Mouse (Mus musculus): Measurements from ENCODE around the gene Gpn3. TPM values are rescaled to one million over a fixed set of nuclear protein-coding genes. Genes with fewer than 3 reads are reported as not detected.

Gene Gpn3
- polyA plus RNA-seq, 1 experiment from 2014 or later, result 102 TPM

DNA sequence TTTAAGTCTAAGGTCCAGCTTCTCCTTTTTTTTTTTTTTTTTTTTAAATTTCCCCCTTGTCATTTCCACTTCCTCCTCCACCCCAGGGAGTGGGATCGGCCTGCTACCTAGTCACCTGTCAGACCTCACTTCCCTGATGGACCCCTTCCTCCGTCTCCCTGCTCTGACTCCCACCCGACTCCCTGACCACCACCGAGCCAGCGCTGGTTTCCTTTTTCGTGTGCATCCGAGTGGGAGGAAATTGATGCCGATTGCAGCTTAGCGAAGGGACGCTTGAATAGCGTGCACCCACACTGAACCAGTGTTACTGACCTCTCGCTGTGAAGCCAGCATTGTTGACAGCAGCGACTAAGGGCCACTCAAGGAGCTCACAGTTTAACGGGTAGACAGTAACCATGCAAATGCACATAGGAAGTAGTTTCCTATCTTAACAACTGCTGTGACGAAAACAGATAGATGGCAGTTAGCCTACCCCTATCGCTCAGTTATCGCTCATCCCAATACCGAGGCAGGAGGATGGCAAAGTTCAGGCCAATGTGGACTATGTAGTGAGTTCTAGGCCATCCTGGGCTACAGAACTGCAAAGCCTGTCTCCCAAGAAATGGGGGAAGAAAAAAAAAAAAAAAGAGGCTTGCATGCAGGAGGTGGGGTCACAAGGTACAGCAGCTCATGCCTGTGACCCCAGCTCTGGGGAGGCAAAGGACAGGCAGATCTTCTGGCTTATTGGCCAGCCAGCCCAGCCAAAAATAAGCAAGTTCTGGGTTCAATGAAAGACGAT lies 20.7 kb downstream of the Gpn3 start:
- 18% methylated on average over 19 of the region's 19 CpGs for WGBS
- Histone ChIP-seq H3K36me3 (peaks cover 19% of the 10 kb centered on the region), H3K27ac (peak overlapping the region; percentile 86), H3K4me1 (peaks cover 9% of the 10 kb centered on the region), H3K9me3 (replicated peaks) (no peaks in the 10 kb centered on the region), H3K4me3 (peak overlapping the region; percentile 81), H3K27me3 (ENCODE audit: low read depth, poor library complexity, severe bottlenecking) (no peaks in the 10 kb centered on the region)
- no peak for DNase-seq (ENCODE audit: low spot score)

DNA sequence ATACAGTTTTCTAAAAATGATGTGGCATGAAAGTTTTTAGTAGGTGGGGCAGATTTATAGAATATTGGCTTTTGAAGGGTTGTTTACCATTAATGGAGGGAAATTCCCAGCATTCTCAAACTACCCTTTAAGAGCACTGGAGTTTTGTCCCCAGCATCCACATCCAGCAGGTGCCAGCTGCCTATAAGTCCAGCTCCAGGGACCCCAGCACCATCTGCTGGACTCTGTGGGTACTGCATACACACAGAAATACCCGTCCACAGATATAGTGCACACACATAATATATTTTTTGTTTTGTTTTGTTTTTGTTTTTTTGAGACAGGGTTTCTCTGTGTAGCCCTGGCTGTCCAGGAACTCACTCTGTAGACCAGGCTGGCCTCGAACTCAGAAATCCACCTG lies 22.2 kb downstream of the Gpn3 start:
- Histone ChIP-seq H3K36me3 (peaks cover 31% of the 10 kb centered on the region), H3K9me3 (replicated peaks) (no peaks in the 10 kb centered on the region), H3K4me1 (peaks cover 9% of the 10 kb centered on the region), H3K27me3 (ENCODE audit: low read depth, poor library complexity, severe bottlenecking) (no peaks in the 10 kb centered on the region), H3K27ac (no peak overlapping the region), H3K4me3 (no peak overlapping the region)
- DNase-seq (ENCODE audit: low spot score), result peak; percentile 79
- 64% methylated on average over 2 of the region's 2 CpGs for WGBS

DNA sequence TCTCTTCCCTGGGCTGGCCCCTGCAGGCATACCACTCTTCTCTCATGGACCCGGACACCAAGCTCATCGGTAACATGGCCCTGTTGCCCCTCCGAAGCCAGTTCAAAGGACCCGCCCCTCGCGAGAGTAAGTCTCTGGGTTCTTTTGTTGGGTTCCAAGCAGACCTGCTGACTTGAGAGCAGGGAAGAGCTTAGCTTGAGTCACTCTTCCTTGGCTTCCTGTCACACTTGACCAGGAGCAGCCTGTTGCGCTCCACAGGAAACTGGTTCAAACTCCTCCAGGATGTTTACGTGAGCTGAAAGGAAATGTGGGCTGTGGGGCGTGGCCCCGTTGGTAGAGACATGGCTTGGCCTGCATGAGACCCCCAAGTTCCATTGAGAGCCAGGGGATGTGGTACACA lies 25.1 kb downstream of the Gpn3 start:
- no peak overlapping the region for H3K27ac ChIP-seq
- H3K9me3 ChIP-seq (replicated peaks), result no peaks in the 10 kb centered on the region
- H3K4me1 ChIP-seq, result peaks cover 9% of the 10 kb centered on the region
- peaks cover 57% of the 10 kb centered on the region for H3K36me3 ChIP-seq
- no peak overlapping the region for H3K4me3 ChIP-seq
- 91% methylated on average over 10 of the region's 10 CpGs for WGBS
- DNase-seq (ENCODE audit: low spot score), result no peak
- no peaks in the 10 kb centered on the region for H3K27me3 ChIP-seq (ENCODE audit: low read depth, poor library complexity, severe bottlenecking)

DNA sequence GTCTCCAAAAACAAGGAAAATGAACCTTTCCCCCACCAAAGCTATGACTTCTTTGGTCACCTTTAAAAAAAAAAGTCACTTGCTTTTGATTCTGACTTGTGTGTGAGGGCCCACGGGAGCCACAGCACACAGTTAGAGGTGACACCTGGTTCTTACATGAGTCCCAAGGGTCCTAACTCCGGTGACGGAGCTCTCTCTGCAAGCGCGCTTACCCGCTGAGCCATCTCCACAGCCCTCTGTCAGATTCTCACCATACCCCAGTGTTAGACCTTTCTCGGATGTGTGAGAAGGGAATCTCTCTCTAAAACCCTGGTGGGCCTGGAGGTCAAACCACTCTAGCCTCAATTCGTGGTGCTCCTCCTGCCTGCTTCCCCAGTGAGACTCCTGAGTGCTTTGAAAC lies 25.8 kb downstream of the Gpn3 start:
- no peak overlapping the region for H3K27ac ChIP-seq
- H3K9me3 ChIP-seq (replicated peaks), result no peaks in the 10 kb centered on the region
- DNase-seq (ENCODE audit: low spot score), result no peak
- WGBS, result 90% methylated on average over 8 of the region's 8 CpGs
- H3K36me3 ChIP-seq, result peaks cover 64% of the 10 kb centered on the region
- peaks cover 6% of the 10 kb centered on the region for H3K4me1 ChIP-seq
- no peak overlapping the region for H3K4me3 ChIP-seq
- no peaks in the 10 kb centered on the region for H3K27me3 ChIP-seq (ENCODE audit: low read depth, poor library complexity, severe bottlenecking)

DNA sequence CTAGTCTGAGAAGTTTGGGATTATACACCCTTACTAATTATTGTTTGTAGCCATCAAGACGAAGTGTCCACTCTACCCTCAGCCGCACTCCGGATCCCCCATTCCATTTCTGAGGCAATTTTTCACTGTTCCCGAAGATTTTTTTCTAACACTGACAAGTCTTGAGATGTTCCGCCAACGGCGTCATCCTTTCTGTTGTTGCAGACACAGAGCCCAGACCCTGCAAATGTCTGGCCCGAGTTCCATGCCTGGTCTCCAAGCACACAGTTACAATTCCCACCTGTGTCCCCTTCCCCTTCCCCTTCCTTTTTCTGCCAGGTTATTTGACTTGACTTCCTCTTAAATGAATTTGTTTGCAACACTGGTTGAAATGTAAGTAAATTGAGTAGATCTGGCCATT lies 28.2 kb downstream of the Gpn3 start:
- H3K9me3 ChIP-seq (replicated peaks), result no peaks in the 10 kb centered on the region
- no peaks in the 10 kb centered on the region for H3K27me3 ChIP-seq (ENCODE audit: low read depth, poor library complexity, severe bottlenecking)
- WGBS, result 95% methylated on average over 8 of the region's 8 CpGs
- H3K27ac ChIP-seq, result no peak overlapping the region
- no peaks in the 10 kb centered on the region for H3K4me1 ChIP-seq
- H3K36me3 ChIP-seq, result peaks cover 82% of the 10 kb centered on the region
- H3K4me3 ChIP-seq, result no peak overlapping the region
- DNase-seq (ENCODE audit: low spot score), result no peak

DNA sequence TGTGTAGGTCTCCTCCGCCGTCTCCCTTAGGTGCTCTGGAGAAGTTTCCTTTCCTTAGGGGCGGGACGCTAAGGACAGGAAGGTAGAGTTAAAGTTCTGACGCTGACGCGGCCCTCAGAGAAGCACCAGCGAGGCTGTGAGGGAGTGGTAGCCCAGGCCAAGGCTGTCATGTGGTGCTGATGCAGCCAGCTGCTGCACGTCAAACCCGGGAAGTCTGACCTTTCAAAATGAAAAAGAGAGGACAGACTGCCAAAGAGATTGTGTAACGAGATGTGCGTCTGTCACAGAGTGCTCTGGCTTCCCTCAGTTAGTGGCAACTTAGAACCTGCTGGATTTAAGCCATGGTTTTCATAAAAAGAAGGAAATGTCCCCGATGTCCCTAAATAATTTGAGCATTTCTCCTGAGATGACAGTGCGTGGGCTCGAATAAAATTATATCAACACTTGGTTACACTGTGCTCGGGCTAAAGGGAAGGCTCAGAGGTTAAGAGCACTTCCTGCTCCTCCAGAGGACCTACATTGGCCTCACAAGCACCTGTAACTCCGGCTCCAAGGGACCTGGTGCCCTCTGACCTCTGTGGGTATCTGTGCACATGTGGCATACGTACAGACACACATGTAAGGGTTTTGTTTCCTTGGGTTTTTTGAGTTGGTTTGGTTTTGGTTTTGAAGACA lies 29.1 kb downstream of the Gpn3 start:
- no peak overlapping the region for H3K27ac ChIP-seq
- H3K4me3 ChIP-seq, result no peak overlapping the region
- no peaks in the 10 kb centered on the region for H3K27me3 ChIP-seq (ENCODE audit: low read depth, poor library complexity, severe bottlenecking)
- H3K36me3 ChIP-seq, result peaks cover 88% of the 10 kb centered on the region
- no peak for DNase-seq (ENCODE audit: low spot score)
- no peaks in the 10 kb centered on the region for H3K9me3 ChIP-seq (replicated peaks)
- H3K4me1 ChIP-seq, result no peaks in the 10 kb centered on the region
- 87% methylated on average over 18 of the region's 18 CpGs for WGBS

DNA sequence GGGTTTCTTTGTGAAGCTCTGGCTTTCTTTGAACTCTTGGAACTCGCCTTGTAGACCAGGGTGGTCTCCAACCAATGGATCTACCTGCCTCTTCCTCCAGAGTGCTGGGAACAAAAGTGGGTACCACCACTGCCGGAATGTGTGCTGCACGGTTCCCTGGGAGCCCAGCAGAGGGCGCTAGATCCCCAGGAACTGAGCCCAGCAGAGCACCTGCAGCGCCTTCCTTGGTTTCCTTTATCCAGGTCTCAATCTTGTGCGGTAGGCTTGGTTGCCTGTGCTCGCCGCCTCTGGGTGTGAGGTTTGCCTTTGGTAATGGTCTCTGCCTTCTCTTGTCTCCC lies 29.6 kb downstream of the Gpn3 start:
- peak; percentile 85 for DNase-seq (ENCODE audit: low spot score)
- Histone ChIP-seq H3K4me1 (no peaks in the 10 kb centered on the region), H3K9me3 (replicated peaks) (no peaks in the 10 kb centered on the region), H3K27ac (no peak overlapping the region), H3K4me3 (no peak overlapping the region), H3K36me3 (peaks cover 93% of the 10 kb centered on the region), H3K27me3 (ENCODE audit: low read depth, poor library complexity, severe bottlenecking) (no peaks in the 10 kb centered on the region)
- WGBS, result 24% methylated on average over 8 of the region's 8 CpGs

DNA sequence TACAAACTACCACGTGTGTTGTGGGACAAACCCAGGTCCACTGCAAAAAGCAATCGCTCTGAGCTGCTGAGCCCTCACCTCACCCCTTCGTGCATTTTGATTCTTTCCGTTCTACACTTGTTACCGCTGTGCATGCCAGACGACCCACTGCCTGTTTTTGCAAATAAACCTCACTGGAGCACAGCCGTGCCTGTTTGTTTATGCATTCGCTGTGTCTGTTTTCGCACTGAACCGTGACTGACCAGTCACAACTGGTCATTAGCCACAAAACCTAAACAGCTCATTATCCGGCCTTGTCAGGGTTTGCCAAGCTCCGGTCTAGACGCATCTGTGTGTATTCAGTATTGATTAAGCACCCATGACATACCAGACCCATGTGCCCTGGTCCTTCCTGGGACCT lies 30.5 kb downstream of the Gpn3 start:
- 77% methylated on average over 13 of the region's 13 CpGs for WGBS
- H3K9me3 ChIP-seq (replicated peaks), result no peaks in the 10 kb centered on the region
- H3K27ac ChIP-seq, result no peak overlapping the region
- H3K4me1 ChIP-seq, result no peaks in the 10 kb centered on the region
- no peaks in the 10 kb centered on the region for H3K27me3 ChIP-seq (ENCODE audit: low read depth, poor library complexity, severe bottlenecking)
- H3K4me3 ChIP-seq, result no peak overlapping the region
- peaks cover 94% of the 10 kb centered on the region for H3K36me3 ChIP-seq
- DNase-seq (ENCODE audit: low spot score), result no peak

DNA sequence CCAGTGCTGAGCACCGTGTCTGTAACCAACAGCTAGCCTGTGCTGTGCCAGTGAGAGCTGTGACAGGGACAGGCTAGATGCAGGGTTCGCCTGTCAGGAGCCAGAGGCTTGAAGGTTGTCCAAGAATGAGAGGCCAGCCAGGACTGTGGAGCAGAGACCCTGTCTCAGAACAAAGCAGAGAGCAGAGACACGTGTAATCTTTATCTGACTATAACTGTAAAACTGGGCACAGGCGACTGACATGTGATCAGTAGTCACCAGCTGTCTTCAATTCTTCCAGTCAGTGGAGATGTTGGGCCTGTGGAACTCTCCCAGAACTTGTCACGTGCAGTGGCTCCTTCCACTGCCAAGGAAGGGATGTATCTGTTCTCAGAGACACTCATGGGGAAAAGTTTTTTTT lies 31.1 kb downstream of the Gpn3 start:
- H3K4me3 ChIP-seq, result no peak overlapping the region
- no peaks in the 10 kb centered on the region for H3K4me1 ChIP-seq
- 89% methylated on average over 5 of the region's 5 CpGs for WGBS
- H3K9me3 ChIP-seq (replicated peaks), result no peaks in the 10 kb centered on the region
- no peaks in the 10 kb centered on the region for H3K27me3 ChIP-seq (ENCODE audit: low read depth, poor library complexity, severe bottlenecking)
- no peak for DNase-seq (ENCODE audit: low spot score)
- no peak overlapping the region for H3K27ac ChIP-seq
- peaks cover 94% of the 10 kb centered on the region for H3K36me3 ChIP-seq

DNA sequence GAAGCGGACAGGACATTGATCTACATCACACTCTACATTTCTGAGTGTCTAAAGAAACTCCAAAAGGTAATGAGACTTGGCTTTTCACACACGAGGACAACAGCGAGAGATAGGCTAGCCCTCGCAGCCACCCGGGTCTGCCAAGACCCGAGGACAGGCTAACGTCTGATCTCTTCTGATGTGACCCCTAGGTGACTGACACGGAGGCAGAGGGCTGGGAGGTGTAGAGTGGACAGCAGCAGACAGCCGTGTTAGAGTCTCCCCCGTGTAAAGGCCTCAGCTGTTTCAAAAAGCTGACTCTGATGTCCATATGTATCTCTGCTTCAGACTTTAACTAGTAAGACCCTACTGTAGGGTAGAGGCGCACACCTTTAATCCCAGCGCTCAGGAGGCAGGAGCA lies 31.7 kb downstream of the Gpn3 start:
- Histone ChIP-seq H3K27me3 (ENCODE audit: low read depth, poor library complexity, severe bottlenecking) (no peaks in the 10 kb centered on the region), H3K36me3 (peaks cover 90% of the 10 kb centered on the region), H3K4me1 (no peaks in the 10 kb centered on the region), H3K27ac (no peak overlapping the region), H3K4me3 (no peak overlapping the region), H3K9me3 (replicated peaks) (no peaks in the 10 kb centered on the region)
- no peak for DNase-seq (ENCODE audit: low spot score)
- 92% methylated on average over 12 of the region's 12 CpGs for WGBS

DNA sequence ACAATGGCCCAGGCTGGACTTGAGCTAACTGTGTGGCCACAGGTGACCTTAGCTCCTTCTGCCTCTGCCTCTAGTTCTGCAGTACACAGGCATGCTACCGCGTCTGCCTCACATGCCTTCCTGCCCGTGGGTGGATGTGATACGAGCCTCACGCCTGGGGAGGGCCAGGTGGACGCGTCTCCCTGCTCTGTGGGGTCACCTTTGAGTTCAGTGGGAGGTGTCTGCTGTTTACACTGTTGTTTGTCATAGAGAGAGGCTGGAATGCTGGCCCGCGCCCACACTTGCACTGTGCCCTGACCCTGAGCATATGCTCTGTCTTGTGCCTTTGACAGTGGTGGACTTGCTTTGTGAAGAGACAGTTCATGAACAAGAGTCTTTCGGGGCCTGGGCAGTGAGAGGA lies 33.9 kb downstream of the Gpn3 start:
- H3K9me3 ChIP-seq (replicated peaks), result no peaks in the 10 kb centered on the region
- H3K4me1 ChIP-seq, result no peaks in the 10 kb centered on the region
- no peak for DNase-seq (ENCODE audit: low spot score)
- no peak overlapping the region for H3K27ac ChIP-seq
- no peaks in the 10 kb centered on the region for H3K27me3 ChIP-seq (ENCODE audit: low read depth, poor library complexity, severe bottlenecking)
- H3K36me3 ChIP-seq, result peaks cover 83% of the 10 kb centered on the region
- 95% methylated on average over 10 of the region's 10 CpGs for WGBS
- H3K4me3 ChIP-seq, result no peak overlapping the region

DNA sequence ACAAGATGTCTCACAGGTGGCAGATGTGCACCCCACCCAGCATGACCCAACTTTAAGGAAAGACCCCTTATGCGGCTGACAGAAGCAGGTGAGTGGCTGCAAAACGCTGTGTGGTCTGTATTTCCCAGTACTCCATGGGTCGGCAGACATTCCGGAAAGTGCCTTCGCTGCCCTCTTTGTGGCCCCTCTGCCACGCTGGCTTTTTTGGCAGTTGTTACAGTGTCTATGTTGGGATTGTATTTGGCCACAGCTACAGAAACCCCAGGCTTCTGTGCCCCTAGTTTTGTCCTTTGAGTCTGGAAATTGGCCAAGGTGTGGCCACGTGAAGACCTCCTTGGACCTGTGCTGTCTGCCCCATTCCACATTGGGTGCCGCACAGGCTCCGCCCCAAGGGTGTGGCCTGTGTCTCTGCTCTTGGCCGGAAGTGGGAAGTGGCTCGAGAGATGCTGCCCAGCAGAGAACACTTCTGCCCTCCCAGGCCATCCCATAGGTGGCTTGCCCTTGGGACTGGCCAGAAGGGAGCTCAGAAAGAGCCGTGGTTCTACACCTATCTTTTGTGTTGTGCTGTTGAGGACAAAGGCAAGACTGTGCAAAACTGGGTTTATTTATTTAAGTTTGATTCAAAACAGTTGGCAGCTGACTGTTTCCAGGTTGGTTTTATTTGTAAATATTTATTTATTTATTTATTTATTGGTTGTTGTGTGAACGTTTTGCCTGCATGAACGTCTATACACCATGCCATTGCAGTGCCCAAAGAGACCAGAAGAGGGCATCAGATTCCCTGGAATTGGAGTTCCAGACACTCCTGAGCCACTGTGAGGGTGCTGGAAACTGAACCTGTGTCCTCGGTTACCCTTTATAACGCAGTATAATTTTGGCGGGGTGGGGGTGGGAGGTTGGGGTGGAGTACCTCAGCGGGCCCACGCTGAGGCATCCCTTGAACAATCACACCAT lies 38.3 kb downstream of the Gpn3 start:
- Histone ChIP-seq H3K27me3 (ENCODE audit: low read depth, poor library complexity, severe bottlenecking) (no peaks in the 10 kb centered on the region), H3K9me3 (replicated peaks) (no peaks in the 10 kb centered on the region), H3K4me3 (no peak overlapping the region), H3K27ac (no peak overlapping the region), H3K4me1 (no peaks in the 10 kb centered on the region), H3K36me3 (peaks cover 42% of the 10 kb centered on the region)
- DNase-seq (ENCODE audit: low spot score), result no peak
- WGBS, result 85% methylated on average over 19 of the region's 19 CpGs

DNA sequence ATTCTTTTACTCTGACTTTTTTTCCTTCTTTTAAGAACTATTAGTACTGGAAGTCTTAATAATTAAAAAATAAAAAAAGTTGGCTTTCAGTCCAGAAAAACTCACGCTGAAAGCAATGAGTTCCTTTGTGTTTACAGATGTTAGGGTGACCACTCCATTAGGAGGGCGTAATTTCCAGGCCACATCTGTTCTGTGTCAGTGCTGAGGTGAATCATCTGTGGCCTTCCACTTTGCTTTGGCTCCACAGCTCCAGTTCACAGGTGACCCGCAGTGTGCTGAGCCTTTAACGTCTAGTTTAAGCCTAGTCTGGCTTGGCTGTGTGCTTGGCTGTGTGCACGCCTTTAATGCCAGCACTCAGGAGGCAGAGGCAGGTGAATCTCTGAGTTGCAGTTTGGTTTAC lies 40.2 kb downstream of the Gpn3 start:
- Histone ChIP-seq H3K27me3 (ENCODE audit: low read depth, poor library complexity, severe bottlenecking) (no peaks in the 10 kb centered on the region), H3K4me3 (no peak overlapping the region), H3K4me1 (no peaks in the 10 kb centered on the region), H3K9me3 (replicated peaks) (no peaks in the 10 kb centered on the region), H3K27ac (no peak overlapping the region), H3K36me3 (peaks cover 22% of the 10 kb centered on the region)
- DNase-seq (ENCODE audit: low spot score), result no peak
- WGBS, result 76% methylated on average over 5 of the region's 5 CpGs

Data from limb, embryonic 10.5 days (tissue).